Mouse (Mus musculus): ENCODE results near the gene Rtn1. TPM values are rescaled to one million over a fixed set of nuclear protein-coding genes. Genes with fewer than 3 reads are reported as not detected.

The Rtn1 gene
- polyA plus RNA-seq, 1 experiment from 2014 or later: 1,030 TPM

DNA sequence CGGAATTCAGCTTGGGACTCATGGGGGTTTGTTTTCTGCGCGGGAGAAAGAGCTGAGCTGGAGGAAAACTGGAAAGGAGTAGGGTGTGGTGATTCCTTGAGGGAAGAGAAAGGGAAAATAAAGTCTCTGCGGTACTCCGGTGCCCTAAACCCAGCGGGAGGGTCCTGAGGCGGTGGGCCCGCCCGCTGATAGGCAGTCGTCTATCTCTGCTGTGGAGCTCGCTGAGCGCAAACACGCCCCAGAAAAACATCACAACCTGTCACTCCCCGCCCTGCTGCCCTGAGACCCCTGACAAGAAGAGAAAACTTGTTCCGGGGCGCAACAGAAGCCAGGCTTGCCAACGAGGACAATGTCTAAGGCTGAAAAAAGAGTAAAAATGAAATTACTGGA is 1.1 kb downstream of the Rtn1 start:
- peak; percentile 48 for ATAC-seq (ENCODE audit: low FRiP score, low read depth)
- no peaks in the 10 kb centered on the region for H3K9me3 ChIP-seq
- H3K27ac ChIP-seq: no peak overlapping the region
- peak overlapping the region; percentile 69 for H3K9ac ChIP-seq
- H3K27me3 ChIP-seq (replicated peaks): peaks cover 9% of the 10 kb centered on the region; the same call in 1 of the 2 replicates
- H3K4me2 ChIP-seq (replicated peaks): peak overlapping the region; percentile 95
- under 1% methylated on average over 17 of the region's 17 CpGs for WGBS
- H3K4me3 ChIP-seq: peak overlapping the region; percentile 78
- peaks cover 11% of the 10 kb centered on the region for H3K4me1 ChIP-seq
- H3K36me3 ChIP-seq: no peaks in the 10 kb centered on the region

DNA sequence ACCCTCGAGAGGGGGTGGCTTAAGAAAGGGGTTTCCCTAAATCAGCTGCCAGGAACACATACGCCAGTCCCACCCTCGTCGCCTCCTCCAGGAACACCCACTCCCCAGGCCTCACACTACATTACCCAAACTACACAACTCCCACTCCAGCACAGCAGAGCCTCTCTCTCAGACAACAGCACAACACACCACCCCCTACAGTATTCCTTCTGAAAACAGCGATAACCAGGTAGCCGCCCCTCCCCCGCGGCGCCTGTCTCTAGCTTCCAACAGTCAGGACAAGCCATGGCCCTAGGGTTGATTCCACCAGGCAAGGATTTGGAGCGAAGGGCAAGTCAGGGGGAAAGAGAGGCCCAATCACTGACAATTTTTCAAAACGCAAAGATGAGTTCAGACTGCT is 1.7 kb downstream of the Rtn1 start:
- Histone ChIP-seq H3K9me3 (no peaks in the 10 kb centered on the region), H3K4me1 (peaks cover 11% of the 10 kb centered on the region), H3K4me3 (peak overlapping the region; percentile 78), H3K27ac (no peak overlapping the region), H3K27me3 (replicated peaks) (peaks cover 9% of the 10 kb centered on the region; the same call in 1 of the 2 replicates), H3K4me2 (replicated peaks) (peak overlapping the region; percentile 95), H3K36me3 (no peaks in the 10 kb centered on the region), H3K9ac (peak overlapping the region; percentile 69; the same call in 1 of the 2 replicates)
- 11% methylated on average over 11 of the region's 11 CpGs for WGBS
- ATAC-seq (ENCODE audit: low FRiP score, low read depth): no peak

DNA sequence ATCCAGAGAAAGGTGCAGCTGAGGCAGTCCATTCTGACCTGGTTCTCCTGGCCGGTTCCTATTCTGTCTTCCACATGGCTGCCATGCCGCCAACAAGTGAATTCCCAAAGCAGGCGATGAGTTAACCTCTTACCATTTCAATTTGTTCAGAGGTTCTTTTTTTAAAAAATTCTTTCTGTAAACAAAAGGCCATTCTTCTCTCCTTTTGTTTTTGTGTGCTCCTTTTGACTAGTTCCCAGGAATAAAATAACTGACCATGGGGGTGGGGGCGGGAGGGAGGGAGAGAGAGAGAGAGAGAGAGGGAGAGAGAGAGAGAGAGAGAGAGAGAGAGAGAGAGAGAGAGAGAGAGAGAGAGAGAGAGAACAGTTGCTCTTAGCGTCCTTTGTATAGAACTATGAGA is 3.8 kb downstream of the Rtn1 start:
- 33% methylated on average over 4 of the region's 5 CpGs for WGBS
- no peaks in the 10 kb centered on the region for H3K36me3 ChIP-seq
- H3K9ac ChIP-seq: no peak overlapping the region
- H3K4me3 ChIP-seq: no peak overlapping the region
- H3K4me2 ChIP-seq (replicated peaks): no peak overlapping the region
- no peak overlapping the region for H3K27ac ChIP-seq
- H3K4me1 ChIP-seq: peaks cover 11% of the 10 kb centered on the region
- no peaks in the 10 kb centered on the region for H3K9me3 ChIP-seq
- ATAC-seq (ENCODE audit: low FRiP score, low read depth): no peak
- H3K27me3 ChIP-seq (replicated peaks): 0 out of 2 replicates have a peak, but pooled peaks cover 9% of the 10 kb centered on the region

DNA sequence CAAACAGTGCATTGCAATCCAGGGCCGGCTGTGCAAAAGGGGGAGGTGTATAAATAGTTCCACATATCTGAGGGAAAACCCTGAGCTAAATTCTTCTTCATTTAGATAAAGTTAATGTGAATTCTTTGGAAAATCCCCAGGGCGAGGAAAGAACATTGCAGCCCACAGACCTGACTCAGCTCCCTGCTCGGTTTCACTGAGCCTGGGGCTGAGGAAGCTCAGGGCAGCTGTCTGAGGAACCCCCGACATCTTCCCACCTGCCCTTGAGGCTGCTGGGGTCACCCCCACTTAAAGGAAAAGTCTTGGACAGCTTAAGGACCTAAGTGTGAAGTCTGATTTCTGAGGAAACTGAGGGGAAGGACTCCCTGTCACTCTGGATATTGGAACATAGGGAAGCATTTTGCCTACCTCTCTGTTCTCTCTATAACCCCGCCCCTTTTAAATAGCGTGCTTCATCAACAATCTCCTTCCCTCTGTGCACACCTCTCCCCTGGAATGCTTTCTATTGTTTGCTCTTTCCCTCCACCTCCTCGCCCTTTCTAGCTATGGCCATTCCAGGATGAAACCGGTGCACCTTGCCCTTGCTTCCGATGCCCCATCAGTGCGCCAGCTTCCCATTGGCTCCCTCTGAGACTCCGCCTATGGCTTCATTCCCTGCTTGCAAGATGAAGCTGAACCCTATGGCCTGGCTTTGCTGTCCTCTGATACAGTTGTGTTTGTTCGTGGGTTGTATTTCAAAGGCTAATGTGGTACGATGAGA is 15.6 kb downstream of the Rtn1 start:
- Histone ChIP-seq H3K4me2 (replicated peaks) (no peak overlapping the region), H3K27ac (no peak overlapping the region), H3K9me3 (no peaks in the 10 kb centered on the region), H3K4me1 (no peaks in the 10 kb centered on the region), H3K4me3 (no peak overlapping the region), H3K9ac (no peak overlapping the region), H3K27me3 (replicated peaks) (no peaks in the 10 kb centered on the region), H3K36me3 (no peaks in the 10 kb centered on the region)
- no peak for ATAC-seq (ENCODE audit: low FRiP score, low read depth)
- WGBS: 62% methylated on average over 13 of the region's 13 CpGs

DNA sequence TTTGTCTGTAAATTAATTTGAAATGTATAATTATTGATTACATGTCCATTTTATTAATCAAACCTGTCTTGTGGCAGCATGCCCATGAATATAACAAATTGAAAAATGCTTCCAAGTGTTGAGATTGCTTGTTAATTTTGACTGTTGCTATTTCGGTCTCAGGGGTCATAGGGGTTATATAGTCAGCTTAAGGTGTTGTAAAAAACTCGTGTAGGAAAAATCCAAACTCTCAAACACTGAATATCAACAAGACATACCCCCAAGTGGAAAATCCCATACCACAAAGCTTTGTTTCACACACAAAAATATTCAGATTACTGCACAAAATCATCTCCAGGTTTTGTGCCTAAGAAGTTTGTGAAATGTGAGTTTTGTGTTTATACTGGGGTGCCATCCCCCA is 18.5 kb downstream of the Rtn1 start:
- no peak for ATAC-seq (ENCODE audit: low FRiP score, low read depth)
- H3K9me3 ChIP-seq: no peaks in the 10 kb centered on the region
- no peaks in the 10 kb centered on the region for H3K36me3 ChIP-seq
- H3K4me1 ChIP-seq: no peaks in the 10 kb centered on the region
- no peaks in the 10 kb centered on the region for H3K27me3 ChIP-seq (replicated peaks)
- no peak overlapping the region for H3K9ac ChIP-seq
- no peak overlapping the region for H3K4me3 ChIP-seq
- H3K4me2 ChIP-seq (replicated peaks): no peak overlapping the region
- WGBS: 82% methylated on average over 2 of the region's 2 CpGs
- H3K27ac ChIP-seq: no peak overlapping the region

DNA sequence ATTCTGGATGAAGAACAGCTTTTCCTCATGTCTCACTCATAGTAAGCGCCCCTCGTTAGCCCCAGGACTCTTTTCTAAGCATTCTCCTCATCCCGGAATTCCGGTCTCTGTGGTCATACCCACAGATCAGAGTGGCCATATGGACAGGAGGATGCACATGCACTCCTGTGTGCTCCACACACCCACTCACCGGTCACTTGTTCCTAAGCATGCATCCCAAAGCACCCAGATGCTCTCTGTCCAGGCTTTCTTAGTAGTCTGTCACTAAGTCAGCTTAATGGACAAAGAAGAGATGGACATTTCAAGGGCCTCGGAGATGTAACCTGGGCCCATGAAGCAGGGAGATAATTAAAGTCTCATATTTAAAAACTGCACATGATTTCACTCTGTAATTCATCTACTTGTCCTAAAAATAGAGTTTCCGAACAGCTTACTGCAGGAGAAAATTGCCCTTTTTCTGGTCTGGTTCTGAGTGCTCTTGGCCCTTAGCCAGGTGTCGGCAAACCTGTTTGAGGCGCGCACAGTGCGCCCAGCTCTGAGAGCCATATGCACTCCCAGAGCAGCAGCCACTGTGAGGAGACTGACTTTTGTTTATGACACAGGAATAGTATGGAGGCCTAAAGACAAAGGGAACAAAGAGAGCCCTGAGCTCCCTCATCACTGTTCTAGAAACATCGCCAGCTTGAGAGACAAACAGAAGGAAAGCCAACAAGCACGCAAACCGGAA is 19.3 kb downstream of the Rtn1 start:
- Histone ChIP-seq H3K4me2 (replicated peaks) (no peak overlapping the region), H3K4me1 (no peaks in the 10 kb centered on the region), H3K27me3 (replicated peaks) (no peaks in the 10 kb centered on the region), H3K4me3 (no peak overlapping the region), H3K9me3 (no peaks in the 10 kb centered on the region), H3K27ac (no peak overlapping the region), H3K36me3 (no peaks in the 10 kb centered on the region), H3K9ac (no peak overlapping the region)
- ATAC-seq (ENCODE audit: low FRiP score, low read depth): no peak
- 86% methylated on average over 14 of the region's 14 CpGs for WGBS

DNA sequence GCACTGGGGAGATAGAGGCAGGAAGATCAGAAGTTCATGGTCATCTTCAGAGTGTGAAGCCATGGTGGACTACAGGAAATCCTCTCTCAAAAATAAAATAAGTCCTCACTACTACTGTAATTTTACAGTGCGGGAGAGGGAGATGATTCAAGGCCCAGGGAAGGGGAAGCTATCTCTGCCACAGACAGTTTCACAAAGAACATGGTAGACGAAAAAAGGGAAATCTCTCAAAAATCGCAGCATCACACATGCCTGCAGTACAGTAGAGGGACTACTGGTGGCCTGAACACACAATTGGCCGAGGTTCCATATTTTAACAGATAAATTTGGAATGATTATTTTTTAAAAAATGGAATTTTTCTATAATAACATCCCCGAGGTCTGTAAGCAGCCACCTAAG is 20.0 kb downstream of the Rtn1 start:
- Histone ChIP-seq H3K4me2 (replicated peaks) (no peak overlapping the region), H3K36me3 (no peaks in the 10 kb centered on the region), H3K4me3 (no peak overlapping the region), H3K9me3 (no peaks in the 10 kb centered on the region), H3K27ac (no peak overlapping the region), H3K9ac (no peak overlapping the region), H3K27me3 (replicated peaks) (no peaks in the 10 kb centered on the region), H3K4me1 (no peaks in the 10 kb centered on the region)
- 94% methylated on average over 5 of the region's 5 CpGs for WGBS
- ATAC-seq (ENCODE audit: low FRiP score, low read depth): no peak

DNA sequence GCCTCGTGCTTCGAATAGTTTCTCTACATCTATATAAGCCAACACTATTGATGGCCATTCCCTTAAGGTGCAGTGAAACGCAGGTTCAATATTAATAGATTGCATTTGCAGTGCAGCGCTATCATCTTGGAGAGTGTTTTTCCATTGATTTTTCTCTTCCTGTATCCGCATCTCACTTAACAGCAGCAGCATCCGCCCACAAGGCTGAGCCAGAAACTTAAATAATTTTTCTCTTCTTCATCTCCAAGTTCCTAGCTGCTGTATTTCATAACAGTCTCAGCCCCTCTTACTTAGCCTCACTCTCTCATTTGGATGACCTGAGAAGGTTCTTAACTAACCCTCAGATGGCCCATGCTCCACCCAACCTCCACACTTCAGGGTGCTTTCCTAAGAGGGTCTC is 20.7 kb downstream of the Rtn1 start:
- Histone ChIP-seq H3K27me3 (replicated peaks) (no peaks in the 10 kb centered on the region), H3K9me3 (no peaks in the 10 kb centered on the region)
- 91% methylated on average over 6 of the region's 6 CpGs for WGBS

DNA sequence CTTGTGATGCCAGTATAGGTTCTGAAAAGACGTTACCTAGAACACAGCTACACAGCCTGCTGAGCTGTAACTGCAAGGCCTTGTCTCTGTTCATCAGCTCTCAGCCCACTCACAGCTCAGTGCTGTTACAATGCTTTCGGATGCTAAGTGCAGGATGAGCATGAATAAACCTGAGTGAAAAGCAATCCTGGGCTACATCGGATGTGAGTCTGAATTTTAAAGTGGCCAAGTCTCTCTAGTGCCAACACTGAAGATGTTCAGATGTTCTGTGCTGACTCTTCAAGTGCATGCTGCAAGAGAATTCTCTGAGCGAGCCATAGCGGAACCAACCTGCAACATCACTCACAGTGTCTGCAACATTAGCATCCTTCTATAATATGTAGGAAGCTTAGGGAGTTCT is 32.5 kb downstream of the Rtn1 start:
- ATAC-seq (ENCODE audit: low FRiP score, low read depth): no peak
- H3K4me1 ChIP-seq: peaks cover 31% of the 10 kb centered on the region
- no peaks in the 10 kb centered on the region for H3K9me3 ChIP-seq
- no peak overlapping the region for H3K4me2 ChIP-seq (replicated peaks)
- no peak overlapping the region for H3K4me3 ChIP-seq
- H3K27ac ChIP-seq: no peak overlapping the region
- H3K36me3 ChIP-seq: no peaks in the 10 kb centered on the region
- H3K9ac ChIP-seq: no peak overlapping the region
- 85% methylated on average over 5 of the region's 5 CpGs for WGBS
- no peaks in the 10 kb centered on the region for H3K27me3 ChIP-seq (replicated peaks)

More for the DNA sequence above, 20.7 kb downstream of the Rtn1 start:
- Histone ChIP-seq H3K4me2 (replicated peaks) (no peak overlapping the region), H3K9ac (no peak overlapping the region), H3K36me3 (no peaks in the 10 kb centered on the region), H3K4me1 (no peaks in the 10 kb centered on the region), H3K27ac (no peak overlapping the region), H3K4me3 (no peak overlapping the region)
- no peak for ATAC-seq (ENCODE audit: low FRiP score, low read depth)

DNA sequence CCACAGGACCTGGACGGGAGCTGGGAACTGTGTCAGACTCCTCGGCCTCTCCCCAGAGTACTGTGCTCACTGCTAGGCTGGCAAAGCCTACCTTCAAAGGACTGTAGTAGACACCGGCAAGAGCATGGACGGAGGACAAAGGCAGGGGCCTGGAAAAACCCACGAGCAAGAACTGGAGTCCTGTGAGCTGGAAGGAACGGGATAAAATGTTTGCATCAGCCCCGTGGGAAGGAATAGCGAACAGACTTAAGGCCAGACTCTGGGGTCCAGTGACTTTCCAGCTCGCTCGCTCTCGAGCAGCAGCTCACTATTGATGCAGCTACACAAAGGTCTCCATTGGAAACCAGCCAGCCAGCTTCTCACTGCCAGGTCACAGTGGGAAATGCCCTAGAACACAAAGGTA is 34.0 kb downstream of the Rtn1 start:
- peaks cover 31% of the 10 kb centered on the region for H3K4me1 ChIP-seq
- peak overlapping the region; percentile 46; the same call in 1 of the 2 replicates for H3K9ac ChIP-seq
- WGBS: 12% methylated on average over 11 of the region's 11 CpGs
- H3K9me3 ChIP-seq: no peaks in the 10 kb centered on the region
- H3K36me3 ChIP-seq: no peaks in the 10 kb centered on the region
- peak overlapping the region; percentile 50 for H3K4me2 ChIP-seq (replicated peaks)
- H3K27ac ChIP-seq: peak overlapping the region; percentile 69
- peak; percentile 59 for ATAC-seq (ENCODE audit: low FRiP score, low read depth)
- H3K27me3 ChIP-seq (replicated peaks): no peaks in the 10 kb centered on the region
- H3K4me3 ChIP-seq: no peak overlapping the region

DNA sequence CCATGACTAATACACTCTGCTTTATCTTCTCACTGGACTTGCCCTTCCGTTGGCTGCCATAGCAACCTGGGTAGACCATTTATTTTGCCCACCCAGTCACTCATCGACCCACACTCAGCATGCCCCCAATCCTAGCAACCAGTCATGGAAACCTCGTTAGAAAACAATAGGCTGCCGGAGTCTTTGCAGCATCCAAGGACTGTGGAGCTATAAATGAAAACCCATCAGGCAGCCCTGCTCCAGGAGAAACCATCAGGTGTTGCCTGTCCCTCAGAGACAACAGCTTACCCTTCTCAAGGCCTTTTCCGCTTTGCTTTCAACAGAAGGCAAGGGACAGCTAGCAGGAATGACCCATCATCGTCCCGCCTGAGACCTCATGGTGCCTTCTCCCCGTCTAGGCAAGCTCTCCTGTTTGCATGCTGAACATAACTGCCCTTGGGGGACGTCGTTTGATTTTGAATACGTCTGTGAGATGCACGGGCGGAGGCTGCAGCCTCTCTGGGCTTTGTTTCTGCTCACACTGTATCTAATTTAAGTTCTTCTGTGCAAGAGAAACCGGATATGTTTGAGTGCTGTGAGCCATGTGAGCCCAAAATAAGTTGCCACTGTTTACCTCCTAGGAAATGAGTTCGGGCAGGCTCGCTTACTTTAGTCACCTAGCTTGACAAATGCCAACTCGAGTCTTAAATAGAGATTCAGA is 34.8 kb downstream of the Rtn1 start:
- H3K27me3 ChIP-seq (replicated peaks): no peaks in the 10 kb centered on the region
- peak overlapping the region; percentile 54; the same call in 1 of the 2 replicates for H3K27ac ChIP-seq
- H3K36me3 ChIP-seq: no peaks in the 10 kb centered on the region
- 24% methylated on average over 17 of the region's 17 CpGs for WGBS
- no peak overlapping the region for H3K4me3 ChIP-seq
- H3K9me3 ChIP-seq: no peaks in the 10 kb centered on the region
- ATAC-seq (ENCODE audit: low FRiP score, low read depth): peak; percentile 82
- peak overlapping the region; percentile 50 for H3K4me2 ChIP-seq (replicated peaks)
- H3K9ac ChIP-seq: no peak overlapping the region
- peaks cover 31% of the 10 kb centered on the region for H3K4me1 ChIP-seq

DNA sequence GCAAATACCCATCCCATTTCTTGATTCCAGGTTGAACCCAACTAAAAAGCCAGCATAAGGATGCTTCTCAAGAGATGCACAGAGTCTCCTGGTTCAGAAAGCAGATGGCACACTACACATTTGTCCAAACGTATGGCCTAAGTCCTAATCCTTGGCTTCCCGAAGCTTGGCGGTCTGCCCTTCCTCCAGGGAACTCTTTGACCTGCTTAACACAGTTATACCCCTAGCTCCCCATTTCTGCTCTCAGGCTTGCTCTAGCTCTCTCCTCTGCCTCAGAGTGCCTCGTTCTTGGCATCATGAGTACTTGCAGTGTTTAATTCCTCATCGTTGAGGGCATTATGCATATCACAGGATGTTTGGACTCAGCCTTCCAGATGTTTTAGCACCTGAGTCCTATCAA is 38.8 kb downstream of the Rtn1 start:
- Histone ChIP-seq H3K36me3 (no peaks in the 10 kb centered on the region), H3K9ac (no peak overlapping the region), H3K27ac (no peak overlapping the region), H3K4me2 (replicated peaks) (no peak overlapping the region), H3K27me3 (replicated peaks) (no peaks in the 10 kb centered on the region), H3K9me3 (no peaks in the 10 kb centered on the region), H3K4me3 (no peak overlapping the region), H3K4me1 (peaks cover 48% of the 10 kb centered on the region)
- 68% methylated on average over 5 of the region's 5 CpGs for WGBS
- ATAC-seq (ENCODE audit: low FRiP score, low read depth): no peak

All from neural tube, embryonic 12.5 days (tissue).